Mouse (Mus musculus) C2C12 (cell line): Measurements from ENCODE around the gene Rspry1. TPM values are rescaled to one million over a fixed set of nuclear protein-coding genes. Genes with fewer than 3 reads are reported as not detected.

Source experiments
- H3K27me3 ChIP-seq: one replicate; pipeline ENCODE4 v1.6.1; 2011; ENCODE audit not compliant: control insufficient read depth, insufficient read depth, insufficient read length
- H3K36me3 ChIP-seq: one replicate; pipeline ENCODE4 v1.6.1; 2011; ENCODE audit not compliant: control insufficient read depth, insufficient read depth
- H3K4me3 ChIP-seq: one replicate; pipeline ENCODE4 v1.5.1; 2011; ENCODE audit warnings: mild to moderate bottlenecking, control low read depth; ENCODE audit not compliant: poor library complexity, insufficient read depth, severe bottlenecking
- H3K79me2 ChIP-seq: one replicate; pipeline ENCODE4 v1.6.1; 2011; ENCODE audit not compliant: control insufficient read depth, insufficient read depth
- H3K79me3 ChIP-seq: one replicate; pipeline ENCODE4 v1.6.1; 2011; ENCODE audit warnings: low read depth, control low read depth
- H3ac ChIP-seq: one replicate; pipeline ENCODE3; 2011; ENCODE audit warnings: low read depth; ENCODE audit not compliant: control insufficient read depth, insufficient read length
- CEBPB ChIP-seq: IDR thresholded peaks from one replicate; pipeline ENCODE4 v1.6.1; 2011; ENCODE audit warnings: low read depth, mild to moderate bottlenecking, control low read depth, moderate library complexity
- CTCF ChIP-seq: IDR thresholded peaks from one replicate; pipeline ENCODE4 v1.5.1; 2011; ENCODE audit not compliant: control insufficient read depth, insufficient read depth, insufficient read length
- FOSL1 ChIP-seq: IDR thresholded peaks from one replicate; pipeline ENCODE4 v1.8.0; 2011; ENCODE audit warnings: mild to moderate bottlenecking, low read length; ENCODE audit not compliant: poor library complexity, insufficient read depth, severe bottlenecking
- MAX ChIP-seq: IDR thresholded peaks from one replicate; pipeline ENCODE4 v1.6.1; 2011; ENCODE audit warnings: mild to moderate bottlenecking, control low read depth
- MYOD1 ChIP-seq: IDR thresholded peaks from one replicate; pipeline ENCODE4 v1.6.1; 2011; ENCODE audit warnings: low read depth; ENCODE audit not compliant: control insufficient read depth, insufficient read length
- MYOG ChIP-seq: IDR thresholded peaks from one replicate; pipeline ENCODE4 v1.6.1; 2011; ENCODE audit not compliant: control insufficient read depth, insufficient read length; ENCODE audit errors: extremely low read depth
- USF1 ChIP-seq: IDR thresholded peaks from one replicate; pipeline ENCODE4 v1.6.1; 2011; ENCODE audit warnings: low read depth, mild to moderate bottlenecking, control low read depth, moderate library complexity
- polyA plus RNA-seq: library from polyadenylated mRNA; unstranded; fragments of >200 nt; fragmentation: generic; extraction: Trizol; gene quantifications from one replicate; pipeline ENCODE4 v1.2.1, GENCODE M21; 2012; ENCODE audit warnings: missing spikeins

The Rspry1 gene
- polyA plus RNA-seq, 1 experiment: 6.5 TPM

DNA sequence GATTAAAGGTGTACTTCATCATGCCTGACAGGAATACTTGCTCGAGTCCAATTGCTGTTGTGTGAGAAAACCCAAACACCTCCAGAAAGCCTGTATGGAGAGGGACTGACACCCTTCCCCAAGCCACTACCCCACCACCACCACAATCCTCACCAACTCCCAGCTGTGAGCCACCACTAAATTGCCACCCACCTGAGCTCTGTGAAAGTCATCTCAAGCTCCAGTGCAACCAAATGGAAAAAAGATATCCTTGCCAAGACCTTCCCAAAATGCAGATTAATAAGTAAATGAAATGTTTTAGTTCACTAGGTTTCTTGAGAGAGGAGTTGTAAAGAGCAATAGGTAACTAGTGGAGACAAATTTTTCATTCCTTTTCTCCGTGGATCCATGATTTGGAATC, 63.0 kb downstream of the Rspry1 start:
- Histone ChIP-seq H3ac (no peak overlapping the region), H3K27me3 (no peaks in the 10 kb centered on the region)

DNA sequence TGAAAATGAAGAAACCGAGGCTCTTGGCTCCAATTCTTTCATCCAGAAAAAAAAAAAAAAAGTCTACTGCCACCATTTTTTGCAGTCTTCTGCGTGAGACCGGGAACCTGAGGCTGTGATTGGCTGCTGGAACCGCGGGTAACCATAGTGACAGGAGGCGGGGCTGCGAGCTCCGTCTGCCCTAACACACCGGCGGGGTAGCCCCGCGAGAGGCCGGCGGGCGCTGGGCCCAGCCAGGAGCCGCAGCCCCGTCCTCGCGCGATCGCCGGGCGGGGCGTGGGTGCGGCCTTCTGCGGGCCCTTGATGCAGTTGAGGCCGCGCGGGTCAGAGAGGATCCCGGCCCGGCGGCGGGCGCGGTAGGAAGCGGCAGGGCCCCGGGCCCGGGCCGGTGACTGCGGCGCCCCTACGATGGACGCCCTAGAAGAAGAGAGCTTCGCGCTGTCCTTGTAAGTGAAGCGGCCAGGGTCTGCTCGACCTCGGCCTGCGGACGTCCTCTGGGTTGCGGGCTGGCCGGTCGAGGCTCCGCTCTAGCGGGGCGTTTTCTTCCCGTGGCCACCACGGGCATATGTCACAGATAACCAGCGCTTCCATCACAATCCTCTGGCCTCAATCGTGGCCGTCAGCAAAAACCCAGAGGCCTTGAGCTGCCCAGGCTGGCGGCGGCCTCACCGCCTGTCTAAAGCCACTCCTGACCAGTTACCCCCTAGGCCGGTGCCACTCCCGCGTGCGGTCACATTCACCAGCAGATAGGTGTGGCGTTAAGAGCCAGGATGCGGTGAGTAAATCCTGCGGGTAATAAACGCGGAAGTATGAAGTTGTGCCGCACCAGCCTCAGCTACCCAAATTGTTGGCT, 64.9 kb downstream of the Rspry1 start, which contains the start of gene Arl2bp:
TSS of gene Arl2bp (plus strand) at position 145 of the 853 bp plus-strand sequence.
- H3K27me3 ChIP-seq: no peaks in the 10 kb centered on the region
- peak within 1 kb of the TSS; percentile 89 for H3K4me3 ChIP-seq
- H3K79me2 ChIP-seq: peaks cover 28% of the 10 kb centered on the region
- peaks cover 14% of the 10 kb centered on the region for H3K79me3 ChIP-seq
- peak; percentile 15 for TF ChIP-seq MAX
- TF ChIP-seq MYOD1: no peak
- H3ac ChIP-seq: peak within 1 kb of the TSS; percentile 99
- peaks cover 34% of the 10 kb centered on the region for H3K36me3 ChIP-seq

More for the DNA sequence above, 63.0 kb downstream of the Rspry1 start:
- no peak for TF ChIP-seq MYOG
- TF ChIP-seq FOSL1: no peak
- TF ChIP-seq USF1: no peak
- no peak for TF ChIP-seq MYOD1
- no peak for TF ChIP-seq CEBPB
- TF ChIP-seq CTCF: no peak
- no peak for TF ChIP-seq MAX
- Histone ChIP-seq H3K4me3 (no peak overlapping the region), H3K79me2 (peaks cover 28% of the 10 kb centered on the region), H3K36me3 (peaks cover 16% of the 10 kb centered on the region), H3K79me3 (peaks cover 14% of the 10 kb centered on the region)

DNA sequence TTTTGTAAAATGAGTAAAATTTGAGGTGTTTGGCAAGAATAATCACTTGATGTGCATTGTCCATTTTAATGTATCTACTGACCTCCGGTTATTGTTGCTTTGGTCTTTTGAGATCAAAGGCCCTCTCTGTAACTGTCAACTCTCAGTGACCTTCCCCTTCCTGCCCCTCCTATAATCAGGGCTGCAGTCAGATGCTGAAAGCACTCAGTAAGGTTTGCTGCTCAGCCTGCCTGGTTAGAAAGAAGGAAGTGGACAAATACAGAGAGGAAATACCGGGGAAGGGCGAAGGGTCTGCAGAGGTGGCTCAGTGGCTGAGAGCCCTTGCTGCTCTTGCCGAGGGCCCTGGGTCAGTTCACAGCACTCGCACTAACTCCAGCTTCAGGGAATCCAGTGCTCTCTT, 72.6 kb downstream of the Rspry1 start:
- Histone ChIP-seq H3K36me3 (peaks cover 56% of the 10 kb centered on the region), H3K4me3 (no peak overlapping the region), H3K79me3 (no peaks in the 10 kb centered on the region), H3ac (no peak overlapping the region), H3K79me2 (peaks cover under 1% of the 10 kb centered on the region), H3K27me3 (no peaks in the 10 kb centered on the region)
- TF ChIP-seq CEBPB (no peak), USF1 (no peak), MYOG (no peak), FOSL1 (no peak), CTCF (no peak), MAX (no peak), MYOD1 (no peak)

DNA sequence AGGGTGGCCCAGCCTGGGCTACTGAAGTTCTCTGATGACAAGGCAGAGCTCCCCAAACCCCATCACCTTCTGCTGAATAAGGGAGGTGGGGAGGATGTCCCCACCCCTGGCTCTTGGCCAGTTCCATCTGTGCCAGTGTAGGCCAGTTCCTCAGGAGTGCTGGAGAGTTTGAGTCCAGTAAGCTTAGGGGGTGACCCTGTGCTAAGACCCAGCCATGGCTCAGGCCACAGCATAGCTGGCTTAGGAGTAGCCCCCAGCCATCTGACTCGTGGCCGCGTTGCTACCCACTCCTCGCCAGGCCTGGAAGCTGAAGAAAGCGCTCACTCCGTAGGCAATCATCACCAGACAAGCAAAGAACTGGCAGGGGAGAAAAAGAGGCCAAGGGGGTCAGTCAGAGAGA, 74.2 kb downstream of the Rspry1 start:
- TF ChIP-seq MYOD1 (no peak), MAX (no peak), CTCF (no peak), MYOG (no peak), USF1 (no peak), FOSL1 (no peak), CEBPB (no peak)
- Histone ChIP-seq H3K79me2 (no peaks in the 10 kb centered on the region), H3K36me3 (peaks cover 45% of the 10 kb centered on the region), H3K4me3 (no peak overlapping the region), H3K27me3 (no peaks in the 10 kb centered on the region), H3K79me3 (no peaks in the 10 kb centered on the region), H3ac (no peak overlapping the region)

DNA sequence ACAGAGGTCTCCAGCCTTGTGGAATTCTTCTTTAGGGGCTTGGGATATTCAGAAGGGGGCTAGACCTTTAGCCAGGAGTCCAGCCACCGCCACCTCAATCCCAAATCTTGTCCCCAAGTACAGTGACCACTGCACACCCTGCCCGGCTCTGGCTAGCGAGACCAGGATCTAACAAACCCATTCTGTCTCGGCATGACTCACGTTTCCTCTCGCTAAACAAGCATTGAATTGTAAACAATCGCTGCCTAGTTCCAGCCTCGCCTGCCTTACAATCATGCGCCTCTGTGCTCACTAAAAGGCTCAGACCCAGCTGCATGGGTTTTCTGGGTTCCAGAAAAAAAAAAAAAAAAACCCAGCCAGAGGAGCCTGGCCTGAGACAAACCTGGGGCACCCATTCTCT, 76.8 kb downstream of the Rspry1 start:
- no peaks in the 10 kb centered on the region for H3K79me2 ChIP-seq
- no peaks in the 10 kb centered on the region for H3K27me3 ChIP-seq
- H3K79me3 ChIP-seq: no peaks in the 10 kb centered on the region
- no peak overlapping the region for H3ac ChIP-seq
- peaks cover 18% of the 10 kb centered on the region for H3K36me3 ChIP-seq
- no peak overlapping the region for H3K4me3 ChIP-seq
- TF ChIP-seq CEBPB (no peak), USF1 (no peak), CTCF (no peak), MYOD1 (no peak), MAX (no peak), MYOG (no peak), FOSL1 (no peak)

DNA sequence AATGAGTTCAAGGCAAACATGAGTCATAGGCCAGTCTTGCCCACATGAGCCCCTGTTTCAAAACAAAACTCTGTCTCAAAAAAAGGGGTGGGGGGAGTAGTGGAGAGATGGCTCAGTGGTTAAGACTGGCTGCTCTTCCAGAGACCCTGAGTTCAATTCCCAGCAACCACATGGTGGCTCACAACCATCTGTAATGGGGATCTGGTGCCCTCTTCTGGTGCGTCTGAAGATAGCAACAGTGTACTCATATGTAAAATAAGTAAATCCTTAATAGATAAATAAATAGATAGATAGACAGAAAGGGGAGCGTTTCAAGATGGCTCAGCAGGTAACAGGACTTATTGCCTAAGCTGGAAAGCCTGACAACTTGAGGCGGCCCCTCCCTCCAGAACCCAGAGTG, 78.7 kb downstream of the Rspry1 start:
- Histone ChIP-seq H3K79me2 (no peaks in the 10 kb centered on the region), H3K4me3 (no peak overlapping the region), H3K36me3 (peaks cover under 1% of the 10 kb centered on the region), H3K27me3 (no peaks in the 10 kb centered on the region), H3K79me3 (no peaks in the 10 kb centered on the region), H3ac (no peak overlapping the region)
- TF ChIP-seq FOSL1: no peak
